Mouse (Mus musculus): ENCODE data around the gene Smap1.
A peak's percentile ranks its signal among the peaks of the same experiment; 100 is the strongest.

Smap1 gene

GRCm38 (mm10) chr1:23826887-23827758 is 95.0 kb downstream of the Smap1 start:
- DNase-seq, result peak; percentile 69

GRCm38 (mm10) chr1:23821615-23822014 is 100.5 kb downstream of the Smap1 start:
- peak; percentile 69 for DNase-seq

- DNase-seq, result no peak
Measured at GRCm38 (mm10) chr1:23798306-23798705, 123.8 kb downstream of the Smap1 start.
